Mouse (Mus musculus): ENCODE data around the gene Dst. TPM values are rescaled to one million over a fixed set of nuclear protein-coding genes. Genes with fewer than 3 reads are reported as not detected.

Gene Dst
- total and polyA plus RNA-seq, 3 experiments: 0.83 to 1.1 TPM; not detected in 1

DNA sequence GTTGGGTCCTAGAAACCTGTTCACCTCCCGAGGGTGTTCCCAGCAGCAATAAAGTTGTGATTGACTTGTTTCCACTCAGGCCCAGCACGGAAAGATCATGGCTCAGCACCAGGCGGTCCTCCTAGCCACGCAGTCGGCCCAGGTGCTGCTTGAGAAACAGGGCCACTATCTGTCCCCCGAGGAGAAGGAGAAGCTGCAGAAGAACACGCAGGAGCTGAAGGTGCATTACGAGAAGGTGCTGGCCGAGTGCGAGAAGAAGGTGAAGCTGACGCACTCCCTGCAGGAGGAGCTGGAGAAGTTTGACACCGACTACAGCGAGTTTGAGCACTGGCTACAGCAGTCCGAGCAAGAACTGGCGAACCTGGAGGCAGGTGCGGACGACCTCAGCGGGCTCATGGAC, 292.8 kb downstream of the Dst start:
- H3K9me3 ChIP-seq (replicated peaks): no peaks in the 10 kb centered on the region
- no peak overlapping the region for H3K4me3 ChIP-seq (ENCODE audit: low read depth, low read length)
- H3K36me3 ChIP-seq (replicated peaks): no peaks in the 10 kb centered on the region
- peaks cover 3% of the 10 kb centered on the region; the same call in 1 of the 2 replicates for H3K27me3 ChIP-seq (ENCODE audit: insufficient read depth, low read length)
- DNase-seq (ENCODE audit: low spot score) (no peak), ATAC-seq (ENCODE audit: extremely low read depth, insufficient number of reproducible peaks, low FRiP score, poor library complexity, severe bottlenecking) (no peak)
- H3K4me1 ChIP-seq (ENCODE audit: insufficient read depth, low read depth, low read length): no peaks in the 10 kb centered on the region
- TF ChIP-seq CTCF (IDR thresholded peaks at IDR 0.05; ENCODE audit: low read depth, low read length) (0 out of 2 replicates have a peak, but pooled peaks have one; percentile 0), POLR2AphosphoS5 (IDR thresholded peaks at IDR 0.05; ENCODE audit: insufficient replicate concordance, low read depth, low read length) (no peak)

DNA sequence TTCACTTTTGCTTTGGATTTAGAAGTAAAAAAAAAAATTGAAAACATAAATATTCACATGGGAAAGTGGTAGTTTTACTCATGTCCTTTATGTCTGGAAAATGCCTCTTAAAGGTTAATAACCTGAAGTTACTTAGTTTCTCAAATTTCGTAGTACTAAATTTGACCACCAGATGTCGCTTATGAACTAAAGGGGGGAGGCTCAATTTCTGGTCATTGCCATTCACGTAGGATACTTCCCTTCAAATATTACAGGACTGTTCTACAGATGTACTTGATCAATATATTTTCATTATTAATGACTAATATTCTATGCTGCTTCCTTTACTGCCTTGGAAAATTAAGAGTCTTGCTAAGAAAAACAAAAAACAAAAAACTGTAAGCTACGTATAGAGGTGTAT, 293.5 kb downstream of the Dst start:
- H3K4me1 ChIP-seq (ENCODE audit: insufficient read depth, low read depth, low read length): no peaks in the 10 kb centered on the region
- DNase-seq (ENCODE audit: low spot score) (peak; percentile 53), ATAC-seq (ENCODE audit: extremely low read depth, insufficient number of reproducible peaks, low FRiP score, poor library complexity, severe bottlenecking) (no peak)
- no peak overlapping the region for H3K4me3 ChIP-seq (ENCODE audit: low read depth, low read length)
- H3K9me3 ChIP-seq (replicated peaks): no peaks in the 10 kb centered on the region
- peak; percentile 29; the same call in 1 of the 2 replicates for TF ChIP-seq CTCF (IDR thresholded peaks at IDR 0.05; ENCODE audit: low read depth, low read length)
- no peak for TF ChIP-seq POLR2AphosphoS5 (IDR thresholded peaks at IDR 0.05; ENCODE audit: insufficient replicate concordance, low read depth, low read length)
- no peaks in the 10 kb centered on the region for H3K36me3 ChIP-seq (replicated peaks)
- H3K27me3 ChIP-seq (ENCODE audit: insufficient read depth, low read length): peaks cover 3% of the 10 kb centered on the region; the same call in 1 of the 2 replicates

DNA sequence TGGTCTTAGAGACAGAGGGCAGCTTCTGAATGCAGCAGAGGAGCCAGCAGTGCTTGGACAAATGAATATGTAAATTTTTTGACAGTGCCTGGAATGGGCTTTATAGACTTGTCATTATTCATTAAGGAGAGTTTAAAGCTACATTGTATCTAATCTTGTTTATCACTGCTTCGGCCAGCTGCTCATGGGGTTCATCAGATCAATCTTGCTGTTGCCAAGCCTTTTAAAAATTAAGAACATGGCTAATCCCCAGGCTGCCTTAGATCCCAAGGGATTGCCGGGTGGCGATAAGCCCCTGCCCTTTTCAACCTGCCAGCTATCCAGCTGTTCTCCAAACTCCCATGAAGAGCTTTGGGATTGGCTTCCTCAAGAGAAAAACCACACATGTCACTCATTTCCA, 303.7 kb downstream of the Dst start:
- no peak for TF ChIP-seq POLR2AphosphoS5 (IDR thresholded peaks at IDR 0.05; ENCODE audit: insufficient replicate concordance, low read depth, low read length)
- no peak for TF ChIP-seq GATA1 (IDR thresholded peaks at IDR 0.05; ENCODE audit: borderline replicate concordance, low read length)
- no peak for TF ChIP-seq CTCF (IDR thresholded peaks at IDR 0.05; ENCODE audit: low read depth, low read length)
- no peak for TF ChIP-seq GATA2 (IDR thresholded peaks at IDR 0.05; ENCODE audit: borderline replicate concordance, low read depth, low read length)
- TF ChIP-seq TAL1 (conservative IDR thresholded peaks at IDR 0.05; ENCODE audit: low read depth, low read length): no peak
- no peak for ATAC-seq (ENCODE audit: extremely low read depth, insufficient number of reproducible peaks, low FRiP score, poor library complexity, severe bottlenecking)

DNA sequence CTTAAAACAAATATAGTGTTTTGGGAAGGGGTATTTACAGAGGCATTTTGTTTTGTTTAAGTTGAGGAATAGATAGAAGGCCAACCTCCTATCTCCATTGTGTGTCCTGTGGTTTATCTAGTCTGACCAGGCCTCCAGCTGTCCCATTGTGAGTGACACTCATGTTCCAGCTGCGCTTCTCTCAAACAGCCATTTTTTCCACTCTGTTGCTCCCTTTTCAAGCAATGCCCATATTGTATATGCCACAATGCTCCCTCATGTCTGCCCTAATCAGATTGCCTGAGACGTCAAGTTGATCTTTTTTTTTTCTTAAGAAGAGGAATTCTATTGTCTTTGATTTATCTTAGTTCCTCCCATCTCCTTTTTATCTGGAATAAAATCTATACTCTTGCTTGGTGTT, 308.4 kb downstream of the Dst start:
- H3K36me3 ChIP-seq (replicated peaks): no peaks in the 10 kb centered on the region
- H3K4me1 ChIP-seq (ENCODE audit: insufficient read depth, low read depth, low read length): no peaks in the 10 kb centered on the region
- H3K27me3 ChIP-seq (ENCODE audit: insufficient read depth, low read length): no peaks in the 10 kb centered on the region
- no peak for TF ChIP-seq TAL1 (conservative IDR thresholded peaks at IDR 0.05; ENCODE audit: low read depth, low read length)
- no peak for TF ChIP-seq GATA2 (IDR thresholded peaks at IDR 0.05; ENCODE audit: borderline replicate concordance, low read depth, low read length)
- TF ChIP-seq GATA1 (IDR thresholded peaks at IDR 0.05; ENCODE audit: borderline replicate concordance, low read length): no peak
- no peak for TF ChIP-seq POLR2AphosphoS5 (IDR thresholded peaks at IDR 0.05; ENCODE audit: insufficient replicate concordance, low read depth, low read length)
- TF ChIP-seq CTCF (IDR thresholded peaks at IDR 0.05; ENCODE audit: low read depth, low read length): no peak
- no peak overlapping the region for H3K4me3 ChIP-seq (ENCODE audit: low read depth, low read length)
- DNase-seq (ENCODE audit: low spot score) (no peak), ATAC-seq (ENCODE audit: extremely low read depth, insufficient number of reproducible peaks, low FRiP score, poor library complexity, severe bottlenecking) (no peak)
- H3K9me3 ChIP-seq (replicated peaks): no peaks in the 10 kb centered on the region

More for the DNA sequence above, 303.7 kb downstream of the Dst start:
- no peak overlapping the region for H3K4me3 ChIP-seq (ENCODE audit: low read depth, low read length)
- H3K9me3 ChIP-seq (replicated peaks): no peaks in the 10 kb centered on the region
- no peaks in the 10 kb centered on the region for H3K4me1 ChIP-seq (ENCODE audit: insufficient read depth, low read depth, low read length)
- DNase-seq (ENCODE audit: low spot score): no peak
- no peaks in the 10 kb centered on the region for H3K27me3 ChIP-seq (ENCODE audit: insufficient read depth, low read length)
- H3K36me3 ChIP-seq (replicated peaks): no peaks in the 10 kb centered on the region

DNA sequence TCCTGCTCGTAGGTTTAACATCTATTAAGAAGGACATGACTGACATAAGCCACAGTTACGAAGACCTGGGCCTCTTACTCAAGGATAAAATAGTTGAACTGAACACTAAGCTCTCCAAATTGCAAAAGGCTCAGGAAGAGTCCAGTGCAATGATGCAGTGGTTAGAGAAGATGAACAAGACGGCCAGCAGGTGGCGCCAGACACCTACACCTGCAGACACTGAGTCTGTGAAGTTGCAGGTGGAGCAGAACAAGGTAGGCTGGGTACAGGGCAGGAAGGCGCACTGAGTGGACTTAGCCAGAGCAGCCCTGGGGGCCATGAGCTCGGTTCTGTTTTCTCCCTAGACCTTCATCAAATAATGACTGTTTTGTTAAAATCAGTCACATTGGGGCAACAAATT, 310.3 kb downstream of the Dst start:
- peak; percentile 88 for TF ChIP-seq CTCF (IDR thresholded peaks at IDR 0.05; ENCODE audit: low read depth, low read length)
- no peak for TF ChIP-seq GATA1 (IDR thresholded peaks at IDR 0.05; ENCODE audit: borderline replicate concordance, low read length)
- ATAC-seq (ENCODE audit: extremely low read depth, insufficient number of reproducible peaks, low FRiP score, poor library complexity, severe bottlenecking) (no peak), DNase-seq (ENCODE audit: low spot score) (peak; percentile 61)
- Histone ChIP-seq H3K4me1 (ENCODE audit: insufficient read depth, low read depth, low read length) (no peaks in the 10 kb centered on the region), H3K9me3 (replicated peaks) (no peaks in the 10 kb centered on the region), H3K27me3 (ENCODE audit: insufficient read depth, low read length) (0 out of 2 replicates have a peak, but pooled peaks cover 3% of the 10 kb centered on the region), H3K4me3 (ENCODE audit: low read depth, low read length) (no peak overlapping the region), H3K36me3 (replicated peaks) (no peaks in the 10 kb centered on the region)

DNA sequence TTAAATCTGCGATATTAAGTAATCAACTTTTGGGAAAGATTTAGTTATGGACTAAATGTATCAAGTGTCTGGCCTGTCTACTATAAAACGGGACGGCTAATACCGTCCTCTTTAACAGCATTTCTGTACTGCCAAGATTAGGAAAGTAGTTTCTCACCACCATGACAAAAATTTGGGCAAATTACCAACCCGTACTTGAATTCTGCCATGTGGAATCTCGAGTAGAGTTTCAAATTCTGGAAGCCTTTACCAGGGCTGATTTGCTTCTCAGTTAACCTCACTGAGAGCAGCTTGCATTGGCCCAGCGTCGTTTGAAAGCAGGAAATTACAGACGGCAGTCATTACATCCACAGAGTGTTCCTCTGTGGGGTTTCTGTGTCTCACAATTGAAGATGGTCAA, 310.8 kb downstream of the Dst start:
- no peak for DNase-seq (ENCODE audit: low spot score)
- Histone ChIP-seq H3K9me3 (replicated peaks) (no peaks in the 10 kb centered on the region), H3K4me3 (ENCODE audit: low read depth, low read length) (no peak overlapping the region), H3K27me3 (ENCODE audit: insufficient read depth, low read length) (0 out of 2 replicates have a peak, but pooled peaks cover 3% of the 10 kb centered on the region), H3K4me1 (ENCODE audit: insufficient read depth, low read depth, low read length) (no peaks in the 10 kb centered on the region), H3K36me3 (replicated peaks) (no peaks in the 10 kb centered on the region)
- TF ChIP-seq CTCF (IDR thresholded peaks at IDR 0.05; ENCODE audit: low read depth, low read length): no peak
- TF ChIP-seq GATA1 (IDR thresholded peaks at IDR 0.05; ENCODE audit: borderline replicate concordance, low read length): no peak
- no peak for TF ChIP-seq POLR2AphosphoS5 (IDR thresholded peaks at IDR 0.05; ENCODE audit: insufficient replicate concordance, low read depth, low read length)
- ATAC-seq (ENCODE audit: extremely low read depth, insufficient number of reproducible peaks, low FRiP score, poor library complexity, severe bottlenecking): no peak

DNA sequence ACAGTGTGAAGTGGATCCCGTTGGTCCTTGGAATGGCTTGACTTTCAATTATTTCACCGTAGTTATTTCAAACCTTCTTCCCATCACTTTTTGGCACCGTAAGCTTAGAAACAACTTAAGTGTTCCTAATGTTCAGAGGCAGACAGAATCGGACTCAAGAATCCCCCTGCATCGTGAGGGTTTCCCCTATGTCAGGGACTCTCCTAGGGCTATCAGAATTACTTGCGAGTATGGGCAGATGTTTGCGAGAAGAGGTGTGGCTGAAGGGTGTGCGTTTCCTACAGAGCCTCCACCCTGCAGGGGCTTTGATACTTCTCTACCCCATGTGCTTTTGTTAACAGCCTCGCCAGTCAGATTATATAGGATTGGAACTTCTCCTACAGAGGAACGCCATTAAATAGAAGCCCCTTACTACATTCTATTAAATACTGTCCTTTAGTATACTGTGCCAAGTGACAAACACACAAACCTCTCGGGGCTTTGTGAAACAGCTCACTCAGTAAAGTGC, 312.1 kb downstream of the Dst start:
- H3K4me1 ChIP-seq (ENCODE audit: insufficient read depth, low read depth, low read length): no peaks in the 10 kb centered on the region
- DNase-seq (ENCODE audit: low spot score): no peak
- TF ChIP-seq CTCF (IDR thresholded peaks at IDR 0.05; ENCODE audit: low read depth, low read length) (no peak), TAL1 (conservative IDR thresholded peaks at IDR 0.05; ENCODE audit: low read depth, low read length) (no peak), GATA1 (IDR thresholded peaks at IDR 0.05; ENCODE audit: borderline replicate concordance, low read length) (no peak), POLR2AphosphoS5 (IDR thresholded peaks at IDR 0.05; ENCODE audit: insufficient replicate concordance, low read depth, low read length) (no peak), GATA2 (IDR thresholded peaks at IDR 0.05; ENCODE audit: borderline replicate concordance, low read depth, low read length) (no peak)
- peaks cover 5% of the 10 kb centered on the region; the same call in 1 of the 2 replicates for H3K27me3 ChIP-seq (ENCODE audit: insufficient read depth, low read length)
- no peaks in the 10 kb centered on the region for H3K9me3 ChIP-seq (replicated peaks)
- H3K4me3 ChIP-seq (ENCODE audit: low read depth, low read length): no peak overlapping the region
- no peak for ATAC-seq (ENCODE audit: extremely low read depth, insufficient number of reproducible peaks, low FRiP score, poor library complexity, severe bottlenecking)
- no peaks in the 10 kb centered on the region for H3K36me3 ChIP-seq (replicated peaks)
